Mouse (Mus musculus) liver, embryonic 12.5 days (tissue): ENCODE results near the gene Ttc4. TPM values are rescaled to one million over a fixed set of nuclear protein-coding genes. Genes with fewer than 3 reads are reported as not detected.

Experiments used
- polyA plus RNA-seq: library from polyadenylated mRNA; unstranded; fragments of >200 nt; fragmentation: Nextera tagmentation; extraction: Ambion mirVana; gene quantifications from 2 replicates; pipeline ENCODE4 v1.2.1, GENCODE M21; 2016

Ttc4 gene
- polyA plus RNA-seq, 1 experiment from 2014 or later = 48.6 TPM

Other genes with a start within 250 kb of the Ttc4 start
- gene Pcsk9, start 214.6 kb downstream of the Ttc4 start, polyA plus RNA-seq = 83.2 and 88.0 TPM in 2 replicates
- gene Bsnd, start 186.7 kb downstream of the Ttc4 start, polyA plus RNA-seq = not detected in 2 replicates
- gene Dhcr24, start 117.9 kb downstream of the Ttc4 start, polyA plus RNA-seq = 5.8 and 5.9 TPM in 2 replicates
- 0.17 and 0.26 TPM in 2 replicates for gene Lexm, start 61.7 kb downstream of the Ttc4 start, polyA plus RNA-seq
- 0.05 and 0.07 TPM in 2 replicates for gene Ttc22, start 56.5 kb downstream of the Ttc4 start, polyA plus RNA-seq
- 6.9 and 7.5 TPM in 2 replicates for gene Pars2, start 27.9 kb downstream of the Ttc4 start, polyA plus RNA-seq
- 0.10 and 0.15 TPM in 2 replicates for gene Mroh7, start 52.0 kb upstream of the Ttc4 start, polyA plus RNA-seq
- gene Fam151a, start 54.9 kb upstream of the Ttc4 start, polyA plus RNA-seq = not detected in 2 replicates
- 7.5 and 7.6 TPM in 2 replicates for gene Acot11, start 126.1 kb upstream of the Ttc4 start, polyA plus RNA-seq
- gene Ssbp3, start 231.8 kb upstream of the Ttc4 start, polyA plus RNA-seq = 98.6 and 118 TPM in 2 replicates